Mouse (Mus musculus): ENCODE measurements at regions not wholly inside any gene's neighbourhood (a gene's known extent, or its start where the extent isn't known, plus 50 kb on each side); places are given as distances from the start of the nearest gene placed in this dataset.
A peak's percentile ranks its signal among the peaks of the same experiment; 100 is the strongest.

- peak overlapping the region; percentile 38 for H3K4me2 ChIP-seq (ENCODE audit: low read depth)
- H3K4me3 ChIP-seq: no peak overlapping the region
- H3K36me3 ChIP-seq (ENCODE audit: control insufficient read depth, insufficient read depth): no peaks in the 10 kb centered on the region
- H3K27me3 ChIP-seq (ENCODE audit: control insufficient read depth, insufficient read depth, insufficient read length): no peaks in the 10 kb centered on the region
- no peaks in the 10 kb centered on the region for H3K79me2 ChIP-seq (ENCODE audit: control insufficient read depth, insufficient read depth)
- TF ChIP-seq MYOG (IDR thresholded peaks at IDR 0.05; ENCODE audit: control insufficient read depth in 1 of 3, insufficient read depth in 1 of 3, insufficient read length in 2 of 3, low read depth in 2 of 3): no peak
- TF ChIP-seq REST (IDR thresholded peaks at IDR 0.05; ENCODE audit: insufficient read depth, insufficient read length): peak; percentile 13
- no peak overlapping the region for H3ac ChIP-seq (ENCODE audit: control insufficient read depth, insufficient read length)
These were observed 93.0 kb upstream of the Adpgk start for GRCm38 (mm10) chr9:59198221-59198875.

GRCm38 (mm10) chr9:59197506-59197905, 93.9 kb upstream of the Adpgk start:
- no peaks in the 10 kb centered on the region for H3K36me3 ChIP-seq (ENCODE audit: control insufficient read depth, insufficient read depth)
- TF ChIP-seq POLR2A (IDR thresholded peaks at IDR 0.05; ENCODE audit: insufficient read length, low read depth): no peak
- no peak for TF ChIP-seq MAX (IDR thresholded peaks at IDR 0.05; ENCODE audit: low read depth)
- TF ChIP-seq MYOD1 (IDR thresholded peaks at IDR 0.05; ENCODE audit: control insufficient read depth in 1 of 3, insufficient read length in 2 of 3, low read depth in 2 of 3): peak in 2 of 3 experiments; percentile 52 to 62
- TF ChIP-seq MYOG (IDR thresholded peaks at IDR 0.05; ENCODE audit: control insufficient read depth in 1 of 3, insufficient read depth in 1 of 3, insufficient read length in 2 of 3, low read depth in 2 of 3): peak in 2 of 3 experiments; percentile 18 to 42
- TF ChIP-seq SRF (IDR thresholded peaks at IDR 0.05; ENCODE audit: control insufficient read depth, insufficient read length, low read depth): no peak
- TF ChIP-seq REST (IDR thresholded peaks at IDR 0.05; ENCODE audit: insufficient read depth, insufficient read length): no peak
- no peak for TF ChIP-seq TCF3 (IDR thresholded peaks at IDR 0.05; ENCODE audit: insufficient read length, low read depth)
- TF ChIP-seq E2F4 (IDR thresholded peaks at IDR 0.05; ENCODE audit: insufficient read depth): no peak
- no peak for TF ChIP-seq USF1 (IDR thresholded peaks at IDR 0.05; ENCODE audit: low read depth)
- no peak for TF ChIP-seq CEBPB (IDR thresholded peaks at IDR 0.05; ENCODE audit: insufficient read depth, poor library complexity, severe bottlenecking)
- no peak for TF ChIP-seq POLR2AphosphoS2 (IDR thresholded peaks at IDR 0.05; ENCODE audit: insufficient read length, low read depth)
- no peak for TF ChIP-seq TCF12 (IDR thresholded peaks at IDR 0.05; ENCODE audit: insufficient read depth, poor library complexity, severe bottlenecking)
- H3K4me2 ChIP-seq (ENCODE audit: low read depth): no peak overlapping the region
- H3K79me2 ChIP-seq (ENCODE audit: control insufficient read depth, insufficient read depth): no peaks in the 10 kb centered on the region
- no peak overlapping the region for H3K4me3 ChIP-seq
- no peak overlapping the region for H3ac ChIP-seq (ENCODE audit: control insufficient read depth, insufficient read length)
- H3K27me3 ChIP-seq (ENCODE audit: control insufficient read depth, insufficient read depth, insufficient read length): no peaks in the 10 kb centered on the region

GRCm38 (mm10) chr9:59193971-59194370, 97.4 kb upstream of the Adpgk start:
- Histone ChIP-seq H3K4me3 (no peak overlapping the region), H3K36me3 (ENCODE audit: control insufficient read depth, insufficient read depth) (no peaks in the 10 kb centered on the region), H3ac (ENCODE audit: control insufficient read depth, insufficient read length) (no peak overlapping the region), H3K27me3 (ENCODE audit: control insufficient read depth, insufficient read depth, insufficient read length) (no peaks in the 10 kb centered on the region), H3K79me2 (ENCODE audit: control insufficient read depth, insufficient read depth) (no peaks in the 10 kb centered on the region), H3K4me2 (ENCODE audit: low read depth) (no peak overlapping the region)
- TF ChIP-seq SRF (IDR thresholded peaks at IDR 0.05; ENCODE audit: control insufficient read depth, insufficient read length, low read depth): no peak
- TF ChIP-seq USF1 (IDR thresholded peaks at IDR 0.05; ENCODE audit: low read depth): no peak
- TF ChIP-seq MAX (IDR thresholded peaks at IDR 0.05; ENCODE audit: low read depth): no peak
- TF ChIP-seq E2F4 (IDR thresholded peaks at IDR 0.05; ENCODE audit: insufficient read depth): no peak
- TF ChIP-seq MYOD1 (IDR thresholded peaks at IDR 0.05; ENCODE audit: control insufficient read depth in 1 of 3, insufficient read length in 2 of 3, low read depth in 2 of 3): no peak
- no peak for TF ChIP-seq TCF3 (IDR thresholded peaks at IDR 0.05; ENCODE audit: insufficient read length, low read depth)
- TF ChIP-seq TCF12 (IDR thresholded peaks at IDR 0.05; ENCODE audit: insufficient read depth, poor library complexity, severe bottlenecking): no peak
- no peak for TF ChIP-seq POLR2A (IDR thresholded peaks at IDR 0.05; ENCODE audit: insufficient read length, low read depth)
- TF ChIP-seq MYOG (IDR thresholded peaks at IDR 0.05; ENCODE audit: control insufficient read depth in 1 of 3, insufficient read depth in 1 of 3, insufficient read length in 2 of 3, low read depth in 2 of 3): no peak

- H3K36me3 ChIP-seq (ENCODE audit: control insufficient read depth, insufficient read depth): no peaks in the 10 kb centered on the region
- no peak overlapping the region for H3K4me3 ChIP-seq
- peak overlapping the region; percentile 79 for H3K4me2 ChIP-seq (ENCODE audit: low read depth)
- H3ac ChIP-seq (ENCODE audit: control insufficient read depth, insufficient read length): no peak overlapping the region
- H3K79me2 ChIP-seq (ENCODE audit: control insufficient read depth, insufficient read depth): no peaks in the 10 kb centered on the region
- TF ChIP-seq USF1 (IDR thresholded peaks at IDR 0.05; ENCODE audit: low read depth) (no peak), TCF12 (IDR thresholded peaks at IDR 0.05; ENCODE audit: insufficient read depth, poor library complexity, severe bottlenecking) (no peak), E2F4 (IDR thresholded peaks at IDR 0.05; ENCODE audit: insufficient read depth) (no peak)
- no peaks in the 10 kb centered on the region for H3K27me3 ChIP-seq (ENCODE audit: control insufficient read depth, insufficient read depth, insufficient read length)
These were observed 102.2 kb upstream of the Adpgk start for GRCm38 (mm10) chr9:59189141-59189540.

- no peaks in the 10 kb centered on the region for H3K79me2 ChIP-seq (ENCODE audit: control insufficient read depth, insufficient read depth)
- H3K27me3 ChIP-seq (ENCODE audit: control insufficient read depth, insufficient read depth, insufficient read length): no peaks in the 10 kb centered on the region
- TF ChIP-seq MAX (IDR thresholded peaks at IDR 0.05; ENCODE audit: low read depth): no peak
- no peak for TF ChIP-seq TCF12 (IDR thresholded peaks at IDR 0.05; ENCODE audit: insufficient read depth, poor library complexity, severe bottlenecking)
- TF ChIP-seq CEBPB (IDR thresholded peaks at IDR 0.05; ENCODE audit: insufficient read depth, poor library complexity, severe bottlenecking): no peak
- no peak for TF ChIP-seq E2F4 (IDR thresholded peaks at IDR 0.05; ENCODE audit: insufficient read depth)
- TF ChIP-seq REST (IDR thresholded peaks at IDR 0.05; ENCODE audit: insufficient read depth, insufficient read length): no peak
- TF ChIP-seq MYOD1 (IDR thresholded peaks at IDR 0.05; ENCODE audit: control insufficient read depth in 1 of 3, insufficient read length in 2 of 3, low read depth in 2 of 3): no peak
- no peak for TF ChIP-seq TCF3 (IDR thresholded peaks at IDR 0.05; ENCODE audit: insufficient read length, low read depth)
- TF ChIP-seq POLR2AphosphoS2 (IDR thresholded peaks at IDR 0.05; ENCODE audit: insufficient read length, low read depth): no peak
- TF ChIP-seq USF1 (IDR thresholded peaks at IDR 0.05; ENCODE audit: low read depth): no peak
- TF ChIP-seq MYOG (IDR thresholded peaks at IDR 0.05; ENCODE audit: control insufficient read depth in 1 of 3, insufficient read depth in 1 of 3, insufficient read length in 2 of 3, low read depth in 2 of 3): no peak
- H3ac ChIP-seq (ENCODE audit: control insufficient read depth, insufficient read length): no peak overlapping the region
- no peak overlapping the region for H3K4me3 ChIP-seq
- H3K4me2 ChIP-seq (ENCODE audit: low read depth): peak overlapping the region; percentile 79
- no peaks in the 10 kb centered on the region for H3K36me3 ChIP-seq (ENCODE audit: control insufficient read depth, insufficient read depth)
These were observed 102.9 kb upstream of the Adpgk start for GRCm38 (mm10) chr9:59188411-59188810.

All from myocyte (in vitro differentiated cells).